Mouse (Mus musculus): Measurements from ENCODE around the gene Ctsa.

- TF ChIP-seq EP300 (IDR thresholded peaks at IDR 0.05; ENCODE audit: low read depth) (no peak), CTCF (IDR thresholded peaks at IDR 0.05; ENCODE audit: low read depth) (no peak)
Observed at GRCm38 (mm10) chr2:164815348-164815747, 17.3 kb upstream of the Ctsa start.

All from heart, postnatal 0 days (tissue).